Mouse (Mus musculus): ENCODE results near the gene Synpo2.

The Synpo2 gene

DNA sequence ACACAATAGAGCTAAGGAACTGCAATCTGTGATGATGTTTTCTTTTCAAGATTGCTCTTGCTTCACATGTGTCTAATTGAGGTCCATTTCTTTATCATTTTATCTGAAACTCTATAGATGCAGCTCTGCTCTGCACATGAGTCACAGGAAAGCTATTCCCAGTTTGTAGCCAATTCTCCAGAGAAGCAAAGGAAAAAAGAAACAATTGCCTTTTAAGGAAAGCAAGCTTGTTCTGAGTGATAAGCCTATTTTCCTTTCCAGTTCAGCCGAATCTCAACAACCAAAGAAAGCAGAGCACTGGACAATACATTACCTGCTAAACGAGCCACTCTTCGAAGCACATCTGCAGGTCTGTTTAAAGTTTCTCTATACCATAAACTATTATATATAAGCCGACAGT, 31.3 kb downstream of the Synpo2 start:
- DNase-seq: no peak

DNA sequence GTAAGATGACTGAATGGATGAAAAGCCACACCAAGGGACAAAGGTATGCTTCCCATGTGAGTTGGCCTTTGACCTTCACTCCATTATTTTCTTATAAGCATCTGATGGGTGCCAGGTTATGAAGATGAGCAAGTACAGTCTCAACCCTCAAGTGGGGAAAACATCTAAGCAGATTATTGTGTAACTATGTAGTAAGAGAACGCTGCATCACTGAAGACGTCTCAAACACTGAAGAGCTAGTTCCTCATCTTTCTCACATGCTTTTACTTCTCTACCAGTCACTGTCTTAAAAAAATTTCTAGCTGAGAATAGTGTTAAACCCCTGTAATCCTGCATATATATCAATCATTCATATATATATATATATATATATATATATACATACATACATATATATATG, 34.2 kb downstream of the Synpo2 start:
- DNase-seq: no peak

DNA sequence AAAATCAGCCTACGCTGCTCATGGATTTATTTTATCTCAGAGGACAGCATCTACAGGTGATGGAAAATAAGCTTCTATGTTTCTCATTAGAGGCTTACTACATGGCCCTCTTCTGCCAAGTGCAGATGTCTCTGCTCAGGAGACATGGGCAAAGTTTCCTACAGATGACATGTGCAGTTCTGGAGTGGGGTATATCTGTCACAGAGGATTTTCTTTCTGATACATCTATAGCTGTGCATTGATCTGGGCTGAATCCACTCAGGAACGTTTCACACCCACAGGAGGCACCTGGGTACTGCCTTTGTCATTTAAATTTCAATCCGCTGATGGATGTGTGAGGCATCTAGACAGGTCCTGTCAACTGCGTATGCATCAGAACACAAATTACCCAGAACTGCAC, 42.2 kb downstream of the Synpo2 start:
- DNase-seq: no peak

DNA sequence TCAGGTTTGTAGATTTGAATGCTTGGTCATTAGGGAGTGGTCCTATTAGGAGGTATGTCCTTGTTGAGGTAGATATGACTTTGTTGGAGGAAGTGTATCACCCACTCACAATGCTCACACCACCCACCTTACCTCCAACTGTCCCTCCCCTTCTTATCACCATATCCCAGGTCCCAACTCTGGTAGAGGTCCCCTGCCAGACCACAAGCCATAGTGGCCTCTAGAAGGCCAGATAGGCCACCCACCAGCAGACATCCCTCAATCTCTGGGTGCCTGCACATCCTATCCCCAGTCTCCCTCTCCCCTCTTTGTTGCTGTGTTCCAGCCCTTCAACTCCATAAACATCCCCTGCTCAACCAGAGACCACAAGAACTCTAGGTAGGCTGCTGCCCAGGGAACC, 44.3 kb downstream of the Synpo2 start:
- DNase-seq: no peak

DNA sequence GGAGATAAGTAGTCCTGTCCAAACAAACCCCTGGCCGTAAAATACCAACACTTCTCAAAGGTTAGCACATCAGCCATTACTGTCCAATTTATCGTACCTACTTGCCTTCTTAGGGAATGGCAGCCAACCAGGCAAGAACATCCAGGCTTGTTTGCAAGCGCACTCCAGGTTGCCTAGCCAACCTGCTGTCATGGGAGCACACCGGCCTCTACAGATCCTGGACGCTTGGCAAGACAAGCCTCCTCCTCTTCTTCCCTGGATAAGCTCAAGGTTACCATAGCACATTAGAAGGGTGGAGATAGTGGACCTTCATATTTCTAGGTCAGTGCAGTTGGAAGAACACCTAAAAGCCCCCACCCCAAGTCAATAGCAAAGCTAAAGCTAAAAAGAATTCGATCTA, 45.6 kb downstream of the Synpo2 start:
- DNase-seq: no peak

DNA sequence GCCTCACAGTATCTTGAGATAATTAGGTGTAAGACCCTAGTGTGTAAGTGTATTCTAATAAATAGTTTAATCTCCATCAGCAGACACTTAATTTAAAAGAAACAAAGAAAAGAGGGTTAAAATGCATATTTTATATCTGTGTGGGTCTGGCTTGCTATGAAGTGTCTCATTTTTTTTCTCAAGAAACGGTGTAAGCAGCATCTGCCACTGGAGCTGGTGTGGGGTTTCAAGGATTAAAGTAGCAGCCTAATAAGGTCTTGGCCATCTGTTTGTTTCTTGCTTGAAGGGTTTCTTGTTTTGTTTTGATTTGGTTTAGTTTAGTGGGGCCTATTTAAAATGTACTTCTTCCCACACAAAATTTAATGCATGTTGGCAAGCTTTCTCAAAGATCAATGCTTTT, 46.1 kb downstream of the Synpo2 start:
- no peak for DNase-seq

DNA sequence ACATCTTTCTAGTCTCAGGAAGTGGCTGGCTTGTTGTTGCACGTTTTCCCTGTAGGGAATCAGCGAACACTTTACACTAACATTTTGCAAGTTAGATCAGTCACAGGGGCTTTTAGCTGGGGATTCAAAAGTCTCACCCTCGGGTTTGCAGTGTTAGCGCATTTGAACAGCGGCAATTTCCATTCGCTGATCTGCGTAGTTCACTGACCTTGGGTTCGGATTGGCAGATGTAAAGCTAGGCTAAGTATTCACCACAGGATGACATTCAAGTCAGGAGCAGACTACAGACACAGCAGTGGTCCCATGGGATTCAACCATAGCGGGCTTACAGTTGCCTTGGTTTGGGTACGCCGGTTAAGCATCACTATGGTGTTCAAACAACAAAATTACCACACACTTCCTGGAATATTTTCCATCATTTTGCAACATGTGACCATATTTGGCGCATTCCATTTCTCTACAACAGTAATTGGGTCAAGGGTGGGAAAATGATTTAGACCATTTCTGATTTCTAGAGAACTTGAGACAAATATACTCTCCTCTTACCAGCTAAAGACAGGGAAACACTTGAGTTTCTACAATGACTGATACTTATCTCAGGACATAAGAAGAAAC, 47.2 kb downstream of the Synpo2 start:
- DNase-seq: no peak

DNA sequence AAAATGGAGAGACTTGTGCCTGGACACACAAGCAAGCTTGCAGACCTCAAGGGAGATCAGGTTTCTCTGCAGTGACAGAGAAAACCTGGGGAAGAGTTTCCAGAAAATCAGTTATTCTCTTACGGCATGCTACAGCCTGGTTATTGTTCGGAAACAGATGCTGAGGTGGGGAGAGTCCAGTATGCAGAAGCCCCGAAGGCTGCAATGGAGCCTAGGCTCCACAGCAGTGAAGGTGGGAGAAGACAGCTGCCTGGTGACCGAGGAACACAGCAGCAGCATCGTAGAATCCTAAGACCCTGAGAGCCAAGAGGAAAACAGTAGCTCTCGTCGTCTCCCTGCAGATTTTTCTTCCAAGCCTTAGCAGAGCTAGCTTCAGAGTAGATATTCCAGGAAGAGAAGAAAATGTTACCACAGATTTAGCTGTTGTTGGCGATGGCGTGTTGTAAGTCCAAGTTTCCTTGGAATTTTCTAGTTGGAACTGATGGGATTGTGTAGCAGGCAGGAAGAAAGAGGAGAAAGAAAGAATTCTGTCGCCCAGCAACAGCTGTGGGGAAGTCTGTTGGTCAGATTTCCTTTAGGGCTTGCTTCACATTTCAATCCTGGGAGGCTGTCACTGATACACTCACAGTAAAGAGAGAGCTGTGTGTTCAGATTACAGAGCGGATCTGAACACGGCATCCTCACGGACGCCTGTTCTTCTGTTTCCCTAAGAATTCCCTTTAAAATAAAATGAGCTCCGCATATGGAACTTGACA, 48.4 kb downstream of the Synpo2 start:
- DNase-seq: no peak

DNA sequence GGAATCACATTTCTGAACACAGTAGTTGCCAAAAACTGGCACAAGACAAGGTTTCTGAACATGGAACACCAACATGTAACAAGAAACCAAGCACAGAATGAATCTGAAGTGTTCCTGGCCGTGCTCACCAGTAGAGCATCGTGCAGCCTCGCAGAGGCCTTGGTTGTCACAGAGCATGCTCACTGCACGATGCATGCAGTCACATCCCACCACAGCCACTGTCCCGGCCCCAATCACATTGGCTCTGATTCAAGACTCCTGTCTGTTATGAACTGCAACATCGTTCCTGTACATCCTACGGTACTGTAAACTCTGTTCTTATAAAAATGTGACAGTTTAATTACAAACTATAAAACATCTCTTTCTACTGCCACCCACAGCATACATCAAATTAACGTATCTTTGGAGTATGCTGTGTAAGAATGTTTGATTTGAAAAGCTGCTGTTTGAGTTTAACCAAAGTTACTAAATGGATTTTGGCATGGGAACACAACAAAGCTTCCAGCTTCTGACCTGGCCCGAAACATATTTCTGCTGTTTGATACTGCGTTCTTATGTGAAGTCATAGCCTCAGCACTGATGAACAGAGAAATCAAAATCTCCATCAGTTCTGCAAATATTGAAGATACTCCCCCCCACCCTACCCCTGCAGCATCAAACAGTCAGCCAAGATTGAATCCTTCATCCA, 50.6 kb downstream of the Synpo2 start:
- DNase-seq: no peak

DNA sequence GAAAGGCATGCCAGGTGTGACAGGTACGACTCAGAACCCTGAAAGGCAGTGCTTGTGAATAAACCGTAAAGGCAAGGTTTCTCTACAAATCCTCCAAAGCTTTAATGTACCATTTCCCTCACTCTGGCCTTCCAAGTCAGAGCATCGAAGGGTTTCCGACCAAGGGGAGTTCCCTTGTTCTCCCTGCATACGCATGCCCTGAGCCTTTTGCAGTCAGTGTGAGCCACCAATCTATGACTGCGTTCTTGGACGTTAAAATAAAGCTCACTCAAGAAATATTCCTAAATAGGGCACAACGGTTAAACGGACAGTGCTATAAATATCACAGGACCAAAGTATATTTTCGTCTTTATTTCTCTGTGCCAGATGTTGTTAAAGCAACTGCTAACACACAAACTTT, 51.7 kb downstream of the Synpo2 start:
- no peak for DNase-seq

DNA sequence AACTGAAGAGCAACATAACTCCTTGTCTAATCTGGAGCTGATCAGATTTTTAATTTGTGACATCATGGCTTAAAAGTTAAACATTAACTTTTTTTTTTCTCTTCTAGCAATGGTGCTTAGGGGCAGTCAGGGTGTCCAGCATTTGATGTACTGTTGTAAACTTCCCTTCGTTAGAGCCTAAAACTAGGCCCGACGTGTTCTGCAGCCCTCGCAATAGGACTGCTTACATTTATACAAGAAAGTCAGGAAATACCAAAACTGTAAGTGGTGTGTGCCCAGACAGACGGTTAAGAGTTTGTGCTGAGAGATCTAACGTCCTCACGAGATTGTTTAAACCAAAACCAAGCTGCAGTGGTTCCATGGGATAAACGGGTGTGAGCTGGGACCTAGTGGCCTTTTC, 56.4 kb downstream of the Synpo2 start:
- DNase-seq: no peak

DNA sequence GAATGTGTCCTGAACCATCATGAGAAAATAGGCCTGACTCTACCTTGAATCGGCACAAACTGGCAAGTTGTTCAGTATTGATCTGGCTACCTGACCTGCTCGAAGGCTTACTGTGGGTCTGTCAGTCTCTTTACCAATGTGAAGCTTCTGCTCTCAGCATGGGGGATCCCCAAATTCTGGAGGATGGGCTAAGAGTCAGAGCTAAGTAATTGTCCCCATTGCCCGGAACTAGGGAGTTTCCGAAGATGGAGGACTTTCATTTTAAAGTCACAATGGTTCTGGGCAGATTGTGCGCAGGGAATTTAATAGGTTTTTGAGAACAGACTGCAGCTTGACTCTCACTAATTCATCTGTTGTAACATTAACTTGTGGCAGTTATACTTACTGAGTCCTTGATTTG, 56.9 kb downstream of the Synpo2 start:
- no peak for DNase-seq

DNA sequence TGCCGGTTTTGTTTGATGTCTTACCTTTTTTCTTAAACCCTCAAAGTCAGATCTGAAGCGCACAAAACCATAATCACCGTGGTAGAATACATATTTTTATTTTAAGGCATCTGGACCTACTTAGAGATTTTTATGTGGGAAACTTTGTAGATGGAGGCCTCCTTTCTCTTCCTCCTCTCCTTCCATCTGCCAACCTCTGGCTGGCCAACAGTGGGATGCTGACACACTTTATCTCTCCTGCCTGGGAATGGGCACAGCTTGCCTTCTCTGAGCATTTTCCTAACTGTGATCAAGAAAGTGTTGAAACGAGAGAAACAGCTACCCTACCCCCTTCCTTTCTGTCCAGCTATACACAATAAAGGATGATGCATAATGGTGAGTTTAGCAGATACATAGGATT, 57.5 kb downstream of the Synpo2 start:
- no peak for DNase-seq

DNA sequence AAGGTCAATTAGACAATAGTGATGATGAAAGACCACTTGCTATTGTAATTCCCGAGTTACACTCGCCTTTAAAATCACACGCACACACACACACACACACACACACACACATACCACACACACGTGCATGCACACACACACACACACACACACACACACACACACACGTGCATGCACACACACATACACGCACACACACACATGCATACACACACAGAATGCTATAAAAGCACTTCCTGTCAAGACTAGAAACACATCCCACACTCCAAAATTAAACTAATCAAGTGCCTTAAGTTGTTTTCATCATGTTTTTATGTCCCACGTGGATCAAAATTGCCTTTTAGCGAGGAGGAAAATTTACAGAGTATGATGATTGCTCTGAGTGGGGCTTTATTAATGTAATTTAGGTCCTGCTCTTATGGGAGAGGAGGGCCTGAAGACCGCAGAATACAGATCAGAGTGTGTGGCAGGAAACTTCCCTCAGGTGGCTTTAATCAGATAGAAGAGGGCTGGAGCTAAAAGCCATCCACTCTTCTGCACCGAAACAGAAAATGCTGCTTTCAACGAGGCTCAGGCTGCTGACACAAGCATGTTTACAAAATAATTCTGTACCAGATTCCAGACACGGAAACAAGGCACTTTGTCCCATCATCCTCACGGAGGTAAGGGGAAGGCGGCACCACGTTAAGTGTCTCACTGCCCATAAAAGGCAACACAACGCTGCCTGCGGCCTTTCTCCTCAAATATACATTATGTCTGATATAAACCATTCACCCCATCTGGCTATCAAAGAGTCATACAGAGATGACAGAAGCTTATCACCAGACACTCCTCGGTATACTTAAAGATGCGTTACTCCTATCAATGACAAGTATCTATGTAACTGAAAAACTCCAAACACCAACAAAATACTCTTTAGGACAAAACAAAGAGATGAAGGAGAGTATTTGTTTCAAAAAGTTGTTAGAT, 59.3 kb downstream of the Synpo2 start:
- DNase-seq: no peak

DNA sequence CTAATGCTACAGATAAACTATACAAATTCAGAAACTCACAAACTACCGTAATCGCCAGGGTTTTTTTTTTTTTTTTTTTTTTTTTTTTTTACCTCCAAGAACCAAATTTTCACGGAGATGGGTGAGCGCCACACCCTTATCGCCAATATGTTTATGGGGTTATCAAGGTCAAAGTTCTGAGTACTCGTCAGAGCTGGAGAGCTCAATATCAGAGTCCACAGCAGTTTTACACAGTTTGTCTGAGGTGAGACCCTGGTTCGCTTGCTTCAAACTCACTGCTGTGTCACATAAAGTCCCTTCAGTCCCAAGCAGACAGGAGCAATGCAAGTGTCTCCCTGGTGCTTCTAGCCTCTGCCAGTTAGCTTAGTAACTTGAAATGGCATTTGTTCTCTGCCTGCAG, 60.8 kb downstream of the Synpo2 start:
- no peak for DNase-seq

DNA sequence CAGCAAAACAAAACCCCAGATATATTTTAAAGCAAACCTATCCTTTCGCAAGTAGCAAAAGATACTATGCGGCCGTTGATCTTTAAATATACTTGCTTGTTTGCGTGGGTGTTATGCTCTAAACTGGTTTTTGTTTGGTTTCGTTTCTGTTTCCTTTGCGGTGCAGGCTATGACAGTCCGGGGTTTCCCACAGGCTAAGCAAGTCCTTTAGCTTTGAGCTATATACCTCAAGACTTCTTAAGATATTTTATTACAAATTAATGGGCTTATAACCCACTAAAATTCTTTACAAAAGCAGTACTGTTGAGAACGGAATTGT, 61.6 kb downstream of the Synpo2 start:
- DNase-seq: no peak

DNA sequence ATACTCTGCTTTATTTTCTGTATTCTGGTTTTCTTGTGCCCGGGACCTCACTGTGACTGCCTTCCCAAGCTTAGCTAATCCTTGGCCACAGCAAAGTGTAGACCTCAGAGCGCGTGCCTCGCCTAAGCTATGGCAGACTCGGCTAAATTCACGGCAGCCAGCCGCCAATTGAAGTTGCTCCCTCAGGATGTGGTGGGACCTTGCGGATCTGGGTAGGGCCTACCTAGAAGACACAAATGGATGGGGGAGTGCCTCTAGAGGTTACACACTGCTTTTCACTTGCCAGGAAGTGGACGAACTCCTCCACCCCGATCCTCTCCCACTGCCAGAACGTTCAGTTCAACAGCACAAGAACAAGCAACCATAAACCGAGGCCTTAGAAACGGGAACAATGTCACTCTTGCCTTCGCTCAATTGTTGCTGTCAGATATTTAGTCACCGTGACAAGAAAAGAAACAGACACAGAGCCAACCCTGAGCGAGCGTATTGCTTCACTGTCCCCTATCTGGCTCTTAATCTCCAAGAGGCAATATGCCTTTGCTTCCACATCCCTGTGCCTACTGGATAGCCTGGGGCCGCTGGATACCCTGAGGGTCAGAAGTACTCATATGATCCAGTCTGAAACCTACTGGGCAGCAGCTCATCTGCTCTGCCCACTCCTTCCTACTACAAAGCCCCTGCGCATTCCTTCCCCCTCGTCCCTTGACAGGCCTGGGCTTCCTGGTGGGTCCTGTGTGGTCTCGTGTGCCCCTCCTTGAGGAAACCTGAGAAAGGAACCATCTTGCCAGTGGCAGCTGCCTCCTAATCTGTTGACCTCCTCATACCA, 62.2 kb downstream of the Synpo2 start:
- no peak for DNase-seq

DNA sequence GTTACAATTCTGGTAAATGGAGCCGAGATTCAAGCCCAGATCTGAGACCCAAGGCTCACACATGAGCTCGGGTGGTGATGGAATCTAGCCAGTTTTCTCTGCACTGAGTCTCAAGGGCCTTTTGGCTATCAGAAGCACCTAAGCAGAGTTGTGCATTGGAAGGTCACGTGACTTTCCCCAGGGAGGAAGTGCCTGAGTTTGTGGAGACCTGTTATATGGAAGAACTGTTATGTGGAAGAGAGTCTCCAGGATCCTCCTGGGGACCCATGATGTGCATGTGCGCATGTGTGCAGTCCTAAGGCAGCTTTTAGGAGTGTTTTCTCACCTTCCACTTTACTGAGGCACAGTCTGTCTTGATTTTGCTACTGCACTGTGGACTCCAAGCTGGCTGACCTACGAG, 63.8 kb downstream of the Synpo2 start:
- DNase-seq: no peak

DNA sequence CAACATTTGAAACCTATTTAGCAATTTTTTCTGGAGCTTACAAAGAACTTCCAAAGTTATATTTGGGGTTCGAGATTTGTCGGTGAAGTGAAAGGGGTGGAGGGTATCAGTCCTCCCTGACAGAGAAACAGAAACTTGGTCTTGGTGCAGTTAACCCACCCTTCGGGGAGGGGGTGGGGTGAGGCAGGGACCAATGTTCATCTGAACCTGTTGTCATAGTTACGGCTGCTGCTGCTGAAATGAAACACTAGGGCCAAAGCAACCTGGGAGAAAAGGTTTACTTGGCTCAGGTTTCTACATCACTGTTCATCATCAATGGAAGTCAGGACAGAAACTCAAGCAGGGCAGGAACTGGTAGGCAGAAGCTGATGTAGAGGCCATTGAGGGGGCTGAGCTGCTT, 66.6 kb downstream of the Synpo2 start:
- no peak for DNase-seq

DNA sequence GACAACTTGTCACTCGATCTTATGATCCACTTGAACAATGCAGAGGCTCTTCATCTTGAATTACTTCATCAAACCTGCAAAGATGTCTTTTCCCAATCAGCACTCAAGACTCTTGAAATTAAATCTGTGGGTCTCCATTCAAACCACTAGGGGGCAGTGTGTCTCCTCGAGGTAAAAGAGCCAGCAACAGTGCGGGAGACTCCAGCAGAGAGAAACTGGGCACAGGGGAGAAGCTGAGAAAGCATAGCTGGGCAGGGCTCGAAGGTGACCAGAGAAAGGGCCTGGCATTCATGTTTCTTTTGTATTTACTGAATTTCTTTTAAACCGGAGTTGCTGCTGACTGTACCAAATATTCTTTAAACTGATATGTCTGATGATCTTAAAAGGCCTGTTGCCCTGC, 67.1 kb downstream of the Synpo2 start:
- peak; percentile 20 for DNase-seq

DNA sequence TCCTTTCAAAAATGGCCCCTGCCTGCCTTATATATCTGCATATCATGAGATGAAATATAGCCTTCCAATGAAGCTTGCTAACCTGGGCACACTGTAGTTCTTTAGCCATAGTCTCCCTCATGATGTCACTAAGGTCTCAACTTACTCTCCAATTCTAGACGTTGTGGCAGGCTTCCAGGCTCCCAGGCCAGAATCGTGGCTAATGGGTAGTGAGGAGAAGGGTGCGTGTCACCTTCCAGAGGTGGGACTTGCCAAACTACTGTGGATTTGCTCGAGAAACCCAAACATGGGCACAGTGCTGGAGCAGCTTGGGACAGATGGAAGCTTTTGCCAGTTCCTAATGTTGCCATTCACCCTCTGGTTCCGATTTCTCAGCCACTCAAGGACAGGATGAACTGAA, 69.5 kb downstream of the Synpo2 start:
- DNase-seq: no peak

DNA sequence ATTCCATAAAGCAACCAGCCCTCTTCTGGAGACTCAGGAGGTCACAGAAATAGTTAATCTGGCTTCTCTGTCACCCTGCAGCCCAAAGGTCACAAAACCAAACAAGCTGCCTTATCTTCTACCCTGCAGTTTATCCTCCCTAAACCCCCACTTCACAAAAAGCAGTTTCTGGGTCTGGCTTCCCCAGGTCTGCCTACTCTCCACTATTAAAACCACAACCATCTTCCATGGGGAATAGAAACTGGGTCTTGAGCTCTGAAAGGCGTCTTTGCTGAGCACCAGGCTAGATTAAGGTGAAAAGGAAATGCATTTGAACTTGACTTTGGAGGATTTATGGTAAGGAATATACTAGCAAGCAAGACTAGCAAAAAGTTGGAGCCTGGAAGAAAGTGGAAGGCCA, 71.8 kb downstream of the Synpo2 start:
- no peak for DNase-seq

DNA sequence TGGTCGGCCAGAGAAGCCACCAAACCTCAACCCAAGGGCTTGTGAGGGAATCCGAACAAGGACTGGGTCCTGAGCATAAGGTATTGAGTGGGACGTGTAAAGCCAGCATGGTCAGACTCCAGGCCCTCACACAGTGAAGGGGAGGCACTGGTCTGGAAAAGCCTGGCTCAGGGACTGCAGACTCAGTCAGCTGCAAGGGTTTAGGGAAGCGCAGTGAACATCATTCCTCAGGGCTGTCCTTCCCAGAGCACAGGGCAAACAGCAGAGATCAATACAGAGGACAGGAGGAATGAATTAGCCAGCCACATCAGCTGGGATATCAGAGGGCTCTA, 72.8 kb downstream of the Synpo2 start:
- no peak for DNase-seq
